Mouse (Mus musculus) lung, adult 2 months (tissue): Measurements from ENCODE around the gene Igdcc4.
A peak's percentile ranks its signal among the peaks of the same experiment; 100 is the strongest.

Source experiments
- CTCF ChIP-seq: fragments of 200-500 bp; IDR thresholded peaks from 2 replicates; pipeline ENCODE4 v1.5.1; 2011; ENCODE audit warnings: mild to moderate bottlenecking, low read length, control low read depth; ENCODE audit not compliant: insufficient read depth
- POLR2A ChIP-seq: fragments of 200-500 bp; IDR thresholded peaks from 2 replicates; pipeline ENCODE4 v1.6.1; 2011; ENCODE audit warnings: low read depth, mild to moderate bottlenecking, control low read depth, low read length, borderline replicate concordance; ENCODE audit errors: extremely low read depth

- 0 out of 2 replicates have a peak, but pooled peaks have one; percentile 13 for TF ChIP-seq CTCF
- no peak for TF ChIP-seq POLR2A
These were observed 22.4 kb downstream of the Igdcc4 start for GRCm38 (mm10) chr9:65123552-65124168.
